Mouse (Mus musculus): ENCODE measurements around the gene Lpin2. TPM values are rescaled to one million over a fixed set of nuclear protein-coding genes. Genes with fewer than 3 reads are reported as not detected.
A peak's percentile ranks its signal among the peaks of the same experiment; 100 is the strongest.

Lpin2 gene
- polyA plus RNA-seq, 1 experiment from 2014 or later, result 17.1 TPM

DNA sequence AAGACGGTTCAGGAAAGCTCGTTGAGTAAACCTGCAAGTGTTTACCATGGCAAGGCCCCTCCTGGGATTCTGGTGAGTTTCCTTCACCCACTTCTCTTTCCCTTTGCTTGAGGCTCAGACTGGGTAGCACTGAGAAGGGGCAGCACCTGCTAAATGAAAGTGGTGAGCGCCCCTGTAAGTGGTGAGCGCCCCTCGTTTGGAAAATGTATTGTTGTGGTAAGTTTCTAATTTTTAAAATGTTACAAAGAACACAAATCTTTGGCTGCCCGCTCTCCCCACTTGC is 22.4 kb downstream of the Lpin2 start:
- no peak for ATAC-seq (ENCODE audit: extremely low read depth, insufficient number of reproducible peaks, low FRiP score, low TSS enrichment)
- Histone ChIP-seq H3K9me3 (peaks cover 6% of the 10 kb centered on the region; the same call in 1 of the 2 replicates), H3K4me2 (peak overlapping the region; percentile 40; the same call in 1 of the 2 replicates), H3K27me3 (replicated peaks) (no peaks in the 10 kb centered on the region), H3K4me1 (peaks cover 47% of the 10 kb centered on the region), H3K27ac (replicated peaks) (no peak overlapping the region), H3K4me3 (peak overlapping the region; percentile 20), H3K36me3 (peaks cover 10% of the 10 kb centered on the region; the same call in 1 of the 2 replicates), H3K9ac (no peak overlapping the region; the same call in 1 of the 2 replicates)
- 75% methylated on average over 6 of the region's 6 CpGs for WGBS

GRCm38 (mm10) chr17:71206136-71206893 is 24.0 kb downstream of the Lpin2 start:
- Histone ChIP-seq H3K27ac (replicated peaks) (no peak overlapping the region), H3K4me3 (no peak overlapping the region; the same call in 1 of the 2 replicates), H3K9ac (peak overlapping the region; percentile 58; the same call in 1 of the 2 replicates), H3K9me3 (peaks cover 6% of the 10 kb centered on the region; the same call in 1 of the 2 replicates), H3K27me3 (replicated peaks) (no peaks in the 10 kb centered on the region), H3K4me2 (peak overlapping the region; percentile 35; the same call in 1 of the 2 replicates), H3K4me1 (peaks cover 53% of the 10 kb centered on the region), H3K36me3 (peaks cover 10% of the 10 kb centered on the region; the same call in 1 of the 2 replicates)
- whole genome bisulfite sequencing, result 47% methylated on average over 12 of the region's 12 CpGs
- no peak for ATAC-seq (ENCODE audit: extremely low read depth, insufficient number of reproducible peaks, low FRiP score, low TSS enrichment)

- Histone ChIP-seq H3K4me3 (no peak overlapping the region), H3K36me3 (peaks cover 10% of the 10 kb centered on the region; the same call in 1 of the 2 replicates), H3K27me3 (replicated peaks) (no peaks in the 10 kb centered on the region), H3K4me1 (peaks cover 58% of the 10 kb centered on the region), H3K4me2 (no peak overlapping the region), H3K9me3 (peaks cover 6% of the 10 kb centered on the region; the same call in 1 of the 2 replicates), H3K9ac (no peak overlapping the region), H3K27ac (replicated peaks) (no peak overlapping the region)
- WGBS, result 91% methylated on average over 3 of the region's 3 CpGs
- ATAC-seq (ENCODE audit: extremely low read depth, insufficient number of reproducible peaks, low FRiP score, low TSS enrichment), result no peak
Observed at GRCm38 (mm10) chr17:71207268-71207667, 24.9 kb downstream of the Lpin2 start.

DNA sequence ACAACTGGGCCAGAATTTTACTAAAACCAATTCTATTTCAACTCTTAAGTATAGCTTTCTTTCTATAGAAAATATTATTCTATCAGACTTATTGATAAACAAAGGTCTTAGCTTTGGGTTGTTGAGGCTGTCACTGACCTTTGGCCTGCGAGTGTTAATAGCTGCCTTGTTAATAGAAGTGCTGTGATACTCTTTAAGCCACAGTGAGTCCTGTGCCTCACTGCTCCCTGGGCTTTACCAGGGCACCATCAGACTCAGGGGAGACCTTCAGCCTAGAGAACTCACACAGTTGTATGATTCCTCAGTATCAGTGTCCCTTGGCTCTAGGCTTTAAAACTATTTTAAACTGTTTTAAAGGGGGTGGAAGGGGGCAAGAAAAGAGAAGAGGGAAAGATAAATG is 26.0 kb downstream of the Lpin2 start:
- ATAC-seq (ENCODE audit: extremely low read depth, insufficient number of reproducible peaks, low FRiP score, low TSS enrichment), result no peak
- Histone ChIP-seq H3K9ac (no peak overlapping the region), H3K36me3 (peaks cover 10% of the 10 kb centered on the region; the same call in 1 of the 2 replicates), H3K4me1 (peaks cover 55% of the 10 kb centered on the region), H3K4me3 (no peak overlapping the region), H3K27me3 (replicated peaks) (no peaks in the 10 kb centered on the region), H3K4me2 (no peak overlapping the region), H3K9me3 (peaks cover 6% of the 10 kb centered on the region; the same call in 1 of the 2 replicates), H3K27ac (replicated peaks) (no peak overlapping the region)
- WGBS, result 92% methylated on average over 1 of the region's 1 CpGs

DNA sequence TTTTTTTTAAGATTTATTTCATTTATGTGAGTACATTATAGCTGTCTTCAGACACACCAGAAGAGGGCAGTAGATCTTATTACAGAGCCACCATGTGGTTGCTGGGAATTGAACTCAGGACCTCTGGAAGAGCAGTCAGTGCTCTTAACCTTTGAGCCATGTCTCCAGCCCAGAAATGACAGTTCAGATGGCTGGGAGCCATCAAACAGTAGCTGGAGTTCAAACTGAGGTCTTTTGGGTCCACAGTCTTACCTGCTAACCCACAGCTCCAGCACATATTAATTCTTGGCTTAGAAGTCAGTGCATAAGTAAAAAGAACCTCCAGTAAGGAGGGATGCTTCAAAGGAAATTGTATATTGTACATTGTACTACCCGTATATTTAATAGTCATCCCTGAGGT is 26.6 kb downstream of the Lpin2 start:
- no peak overlapping the region for H3K4me2 ChIP-seq
- no peak overlapping the region for H3K27ac ChIP-seq (replicated peaks)
- H3K36me3 ChIP-seq, result peaks cover 10% of the 10 kb centered on the region; the same call in 1 of the 2 replicates
- 90% methylated on average over 1 of the region's 1 CpGs for WGBS
- ATAC-seq (ENCODE audit: extremely low read depth, insufficient number of reproducible peaks, low FRiP score, low TSS enrichment), result no peak
- H3K9me3 ChIP-seq, result peaks cover 6% of the 10 kb centered on the region; the same call in 1 of the 2 replicates
- H3K4me1 ChIP-seq, result peaks cover 59% of the 10 kb centered on the region
- H3K9ac ChIP-seq, result no peak overlapping the region
- no peak overlapping the region for H3K4me3 ChIP-seq
- no peaks in the 10 kb centered on the region for H3K27me3 ChIP-seq (replicated peaks)

GRCm38 (mm10) chr17:71209936-71210335 is 27.6 kb downstream of the Lpin2 start:
- Histone ChIP-seq H3K9me3 (peaks cover 6% of the 10 kb centered on the region; the same call in 1 of the 2 replicates), H3K4me1 (peaks cover 61% of the 10 kb centered on the region), H3K27ac (replicated peaks) (no peak overlapping the region), H3K4me3 (no peak overlapping the region), H3K9ac (no peak overlapping the region), H3K36me3 (peaks cover 10% of the 10 kb centered on the region; the same call in 1 of the 2 replicates), H3K4me2 (no peak overlapping the region), H3K27me3 (replicated peaks) (no peaks in the 10 kb centered on the region)
- 46% methylated on average over 3 of the region's 3 CpGs for WGBS
- ATAC-seq (ENCODE audit: extremely low read depth, insufficient number of reproducible peaks, low FRiP score, low TSS enrichment), result no peak

- peaks cover 60% of the 10 kb centered on the region for H3K4me1 ChIP-seq
- no peaks in the 10 kb centered on the region for H3K27me3 ChIP-seq (replicated peaks)
- H3K4me3 ChIP-seq, result no peak overlapping the region
- peak overlapping the region; percentile 2; the same call in 1 of the 2 replicates for H3K4me2 ChIP-seq
- WGBS, result 65% methylated on average over 6 of the region's 6 CpGs
- no peak for ATAC-seq (ENCODE audit: extremely low read depth, insufficient number of reproducible peaks, low FRiP score, low TSS enrichment)
- H3K9me3 ChIP-seq, result peaks cover 6% of the 10 kb centered on the region; the same call in 1 of the 2 replicates
- H3K9ac ChIP-seq, result no peak overlapping the region
- peaks cover 10% of the 10 kb centered on the region; the same call in 1 of the 2 replicates for H3K36me3 ChIP-seq
- no peak overlapping the region for H3K27ac ChIP-seq (replicated peaks)
Observed at GRCm38 (mm10) chr17:71211962-71212646, 29.7 kb downstream of the Lpin2 start.

DNA sequence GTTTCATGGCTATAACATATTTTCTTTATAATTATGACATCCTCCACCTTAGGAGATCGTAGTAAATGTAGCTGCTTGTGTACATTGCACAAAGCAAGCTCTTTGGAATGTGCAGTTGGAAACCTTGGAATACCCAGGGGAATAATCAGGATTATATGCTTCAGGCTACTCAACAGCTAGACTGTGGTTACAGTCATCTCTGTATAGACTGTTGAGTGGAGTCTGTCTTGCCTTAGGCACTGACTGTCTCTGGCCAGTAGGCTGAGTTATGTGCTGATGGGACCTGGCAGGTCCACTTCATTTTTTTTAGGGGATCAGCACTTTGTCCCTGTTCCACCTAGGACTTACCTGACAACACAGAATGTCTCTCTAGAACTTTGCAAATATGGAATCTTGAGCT is 31.3 kb downstream of the Lpin2 start:
- H3K36me3 ChIP-seq, result peaks cover 12% of the 10 kb centered on the region
- no peak overlapping the region for H3K4me3 ChIP-seq
- no peak overlapping the region for H3K9ac ChIP-seq
- H3K4me1 ChIP-seq, result peaks cover 58% of the 10 kb centered on the region
- WGBS, result 82% methylated on average over 1 of the region's 1 CpGs
- no peak for ATAC-seq (ENCODE audit: extremely low read depth, insufficient number of reproducible peaks, low FRiP score, low TSS enrichment)
- no peaks in the 10 kb centered on the region for H3K27me3 ChIP-seq (replicated peaks)
- H3K9me3 ChIP-seq, result 0 out of 2 replicates have a peak, but pooled peaks cover 3% of the 10 kb centered on the region
- no peak overlapping the region for H3K27ac ChIP-seq (replicated peaks)
- no peak overlapping the region for H3K4me2 ChIP-seq

DNA sequence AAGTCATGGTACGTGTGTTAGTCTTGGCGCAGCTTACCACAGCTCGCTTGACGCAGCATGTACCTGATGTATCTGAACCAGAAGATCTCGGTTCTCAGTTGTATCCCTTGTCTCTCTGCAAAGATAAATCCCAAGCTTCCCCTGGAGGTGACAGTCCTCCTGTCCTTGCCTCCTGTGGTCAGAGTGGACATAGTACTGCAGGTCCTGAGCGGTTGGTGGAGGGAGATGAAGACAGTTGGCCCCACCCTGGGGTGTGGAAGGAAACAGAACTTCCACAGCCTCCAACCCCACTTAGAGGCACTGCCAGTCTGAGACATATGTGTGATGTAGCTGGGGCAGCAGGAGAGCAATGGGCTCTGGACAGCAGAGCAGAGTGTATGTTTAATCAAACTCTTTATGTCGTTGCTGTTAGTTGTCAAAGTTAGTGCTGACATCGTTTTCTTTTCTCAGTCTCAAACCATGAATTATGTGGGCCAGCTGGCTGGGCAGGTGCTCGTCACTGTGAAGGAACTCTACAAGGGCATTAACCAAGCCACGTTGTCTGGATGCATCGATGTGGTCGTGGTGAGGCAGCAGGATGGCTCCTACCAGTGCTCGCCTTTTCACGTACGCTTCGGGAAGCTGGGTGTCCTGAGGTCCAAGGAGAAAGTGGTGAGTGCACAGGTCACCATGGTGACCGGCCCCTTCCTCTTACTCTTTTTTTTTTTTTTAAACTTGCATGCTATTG is 32.3 kb downstream of the Lpin2 start:
- Histone ChIP-seq H3K36me3 (peaks cover 12% of the 10 kb centered on the region), H3K4me3 (no peak overlapping the region), H3K4me2 (peak overlapping the region; percentile 0; the same call in 1 of the 2 replicates), H3K27me3 (replicated peaks) (no peaks in the 10 kb centered on the region), H3K27ac (replicated peaks) (no peak overlapping the region), H3K9me3 (0 out of 2 replicates have a peak, but pooled peaks cover 3% of the 10 kb centered on the region), H3K4me1 (peaks cover 62% of the 10 kb centered on the region), H3K9ac (no peak overlapping the region)
- WGBS, result 77% methylated on average over 17 of the region's 17 CpGs
- no peak for ATAC-seq (ENCODE audit: extremely low read depth, insufficient number of reproducible peaks, low FRiP score, low TSS enrichment)

DNA sequence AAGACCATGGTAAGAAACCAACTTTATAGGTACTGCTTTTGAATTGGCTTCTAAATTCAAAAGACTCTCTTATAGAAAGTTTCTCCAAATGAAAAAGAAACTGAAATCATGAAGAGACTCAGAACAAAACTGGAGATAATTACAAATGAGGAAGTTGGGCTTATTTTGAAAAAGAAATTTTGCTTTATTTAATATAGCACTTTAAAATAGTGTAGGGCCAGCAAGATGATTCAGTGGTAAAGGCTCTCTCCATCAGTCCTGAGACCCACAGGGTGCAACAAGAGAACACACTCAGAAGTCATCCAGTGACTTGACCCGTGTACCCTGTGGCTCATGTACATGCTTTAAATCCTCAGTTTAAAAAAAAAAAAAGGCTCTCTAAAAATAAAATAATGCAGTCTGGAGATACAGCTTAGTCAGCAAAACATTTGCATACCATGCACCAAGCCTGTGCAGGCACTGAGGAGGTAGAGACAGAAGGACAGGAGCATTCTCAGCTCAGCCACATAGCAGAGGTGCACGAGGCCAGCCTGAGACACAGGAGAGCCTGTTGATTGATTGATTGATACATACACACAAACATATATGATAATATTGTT is 33.0 kb downstream of the Lpin2 start:
- no peaks in the 10 kb centered on the region for H3K27me3 ChIP-seq (replicated peaks)
- H3K4me2 ChIP-seq, result no peak overlapping the region
- H3K9me3 ChIP-seq, result 0 out of 2 replicates have a peak, but pooled peaks cover 3% of the 10 kb centered on the region
- 51% methylated on average over 2 of the region's 2 CpGs for WGBS
- H3K4me3 ChIP-seq, result no peak overlapping the region
- ATAC-seq (ENCODE audit: extremely low read depth, insufficient number of reproducible peaks, low FRiP score, low TSS enrichment), result no peak
- H3K9ac ChIP-seq, result no peak overlapping the region
- peaks cover 58% of the 10 kb centered on the region for H3K4me1 ChIP-seq
- H3K27ac ChIP-seq (replicated peaks), result no peak overlapping the region
- peaks cover 12% of the 10 kb centered on the region for H3K36me3 ChIP-seq
